Mouse (Mus musculus) hindbrain, embryonic 11.5 days (tissue): ENCODE data around the gene Ttc7. TPM values are rescaled to one million over a fixed set of nuclear protein-coding genes. Genes with fewer than 3 reads are reported as not detected.

Experiments used
- ATAC-seq: fragments of 200-750 bp; cut with Nextera tagmentation; 2 replicates; pipeline ENCODE4 v1.8.0; 2017; ENCODE audit warnings: mild to moderate bottlenecking, moderate TSS enrichment, moderate library complexity; ENCODE audit not compliant: low FRiP score
- DNase-seq: peaks from one replicate; pipeline ENCODE4 v3.0.0-alpha.2; 2015; ENCODE audit warnings: low spot score
- H3K27ac ChIP-seq: fragments of 300-500 bp; sonication (generic); 2 replicates; pipeline ENCODE4 v1.5.1; 2014; ENCODE audit warnings: mild to moderate bottlenecking, low read depth, low read length
- H3K27me3 ChIP-seq: fragments of 300-500 bp; sonication (generic); 2 replicates; pipeline ENCODE4 v1.6.1; 2014; ENCODE audit warnings: mild to moderate bottlenecking, low read length, moderate library complexity, mixed read lengths; ENCODE audit not compliant: control insufficient read depth, insufficient read depth
- H3K36me3 ChIP-seq: fragments of 300-500 bp; sonication (generic); 2 replicates; pipeline ENCODE4 v1.6.1; 2014; ENCODE audit warnings: mild to moderate bottlenecking, low read length, moderate library complexity, mixed read lengths; ENCODE audit not compliant: control insufficient read depth, insufficient read depth
- H3K4me1 ChIP-seq: fragments of 300-500 bp; sonication (generic); replicated peaks from 2 replicates; pipeline ENCODE4 v1.6.1; 2014; ENCODE audit warnings: low read length, mixed read lengths; ENCODE audit not compliant: control insufficient read depth, insufficient read depth
- H3K4me2 ChIP-seq: fragments of 300-500 bp; sonication (generic); replicated peaks from 2 replicates; pipeline ENCODE4 v1.6.1; 2014; ENCODE audit warnings: mild to moderate bottlenecking, low read depth, low read length
- H3K4me3 ChIP-seq: fragments of 300-500 bp; sonication (generic); 2 replicates; pipeline ENCODE4 v1.5.1; 2014; ENCODE audit warnings: low read depth, low read length
- H3K9ac ChIP-seq: fragments of 300-500 bp; sonication (generic); 2 replicates; pipeline ENCODE4 v1.6.1; 2014; ENCODE audit warnings: low read depth, low read length
- H3K9me3 ChIP-seq: fragments of 300-500 bp; sonication (generic); 2 replicates; pipeline ENCODE4 v1.6.1; 2016; ENCODE audit warnings: low read length; ENCODE audit not compliant: control insufficient read depth
- WGBS: fragments of 180-500 bp; shearing (Covaris S2); extraction: QIAGEN DNeasy Blood & Tissue Kit; methylation state at CpG from one replicate; pipeline ENCODE4 v1.1.7; 2014; 5-methylcytosine and 5-hydroxymethylcytosine counted together
- polyA plus RNA-seq: library from polyadenylated mRNA; unstranded; fragments of >200 nt; fragmentation: Nextera tagmentation; extraction: Ambion mirVana; gene quantifications from 2 replicates; pipeline ENCODE4 v1.2.1, GENCODE M21; 2014

Ttc7 gene
- polyA plus RNA-seq, 1 experiment from 2014 or later: 2.7 TPM

GRCm38 (mm10) chr17:87283755-87284481 lies 1.2 kb downstream of the Ttc7 start:
- H3K36me3 ChIP-seq: no peaks in the 10 kb centered on the region
- ATAC-seq (no peak), DNase-seq (peak; percentile 46)
- H3K4me2 ChIP-seq: peak overlapping the region; percentile 99
- WGBS: 3% methylated on average over 21 of the region's 21 CpGs
- peak overlapping the region; percentile 74 for H3K4me3 ChIP-seq
- no peaks in the 10 kb centered on the region for H3K9me3 ChIP-seq
- peaks cover 2% of the 10 kb centered on the region for H3K4me1 ChIP-seq
- no peak overlapping the region for H3K27ac ChIP-seq
- H3K9ac ChIP-seq: no peak overlapping the region; the same call in 1 of the 2 replicates
- H3K27me3 ChIP-seq: peaks cover 26% of the 10 kb centered on the region

- Histone ChIP-seq H3K36me3 (no peaks in the 10 kb centered on the region), H3K4me3 (no peak overlapping the region), H3K4me2 (no peak overlapping the region), H3K27me3 (peaks cover 26% of the 10 kb centered on the region), H3K9me3 (no peaks in the 10 kb centered on the region), H3K9ac (no peak overlapping the region), H3K27ac (no peak overlapping the region), H3K4me1 (peaks cover 2% of the 10 kb centered on the region)
- no peak for DNase-seq
- 58% methylated on average over 7 of the region's 7 CpGs for whole genome bisulfite sequencing
- no peak for ATAC-seq
Observed at GRCm38 (mm10) chr17:87284482-87285040, 1.9 kb downstream of the Ttc7 start.

- peaks cover 2% of the 10 kb centered on the region for H3K4me1 ChIP-seq
- H3K36me3 ChIP-seq: no peaks in the 10 kb centered on the region
- ATAC-seq: no peak
- H3K9ac ChIP-seq: no peak overlapping the region
- DNase-seq: no peak
- peaks cover 26% of the 10 kb centered on the region for H3K27me3 ChIP-seq
- no peak overlapping the region for H3K4me2 ChIP-seq
- H3K9me3 ChIP-seq: no peaks in the 10 kb centered on the region
- no peak overlapping the region for H3K27ac ChIP-seq
- H3K4me3 ChIP-seq: no peak overlapping the region
- 80% methylated on average over 23 of the region's 23 CpGs for WGBS
Observed at GRCm38 (mm10) chr17:87285731-87286465, 3.2 kb downstream of the Ttc7 start.

- DNase-seq (no peak), ATAC-seq (no peak)
- no peaks in the 10 kb centered on the region; the same call in 1 of the 2 replicates for H3K4me1 ChIP-seq
- no peak overlapping the region for H3K9ac ChIP-seq
- no peak overlapping the region for H3K4me3 ChIP-seq
- 60% methylated on average over 8 of the region's 8 CpGs for WGBS
- H3K9me3 ChIP-seq: no peaks in the 10 kb centered on the region
- H3K4me2 ChIP-seq: no peak overlapping the region
- no peak overlapping the region for H3K27ac ChIP-seq
- H3K36me3 ChIP-seq: no peaks in the 10 kb centered on the region
- H3K27me3 ChIP-seq: peaks cover 26% of the 10 kb centered on the region
Observed at GRCm38 (mm10) chr17:87286481-87287143, 3.9 kb downstream of the Ttc7 start.

- ATAC-seq: no peak
- Histone ChIP-seq H3K27me3 (peaks cover 26% of the 10 kb centered on the region), H3K4me3 (no peak overlapping the region), H3K9ac (no peak overlapping the region), H3K9me3 (no peaks in the 10 kb centered on the region), H3K27ac (no peak overlapping the region), H3K4me2 (no peak overlapping the region), H3K4me1 (no peaks in the 10 kb centered on the region; the same call in 1 of the 2 replicates), H3K36me3 (no peaks in the 10 kb centered on the region)
- DNase-seq: no peak
- 52% methylated on average over 8 of the region's 8 CpGs for WGBS
Observed at GRCm38 (mm10) chr17:87287197-87287777, 4.6 kb downstream of the Ttc7 start.

- H3K27ac ChIP-seq: no peak overlapping the region
- no peak for ATAC-seq
- no peak overlapping the region for H3K9ac ChIP-seq
- H3K36me3 ChIP-seq: no peaks in the 10 kb centered on the region
- H3K4me2 ChIP-seq: no peak overlapping the region
- no peaks in the 10 kb centered on the region for H3K9me3 ChIP-seq
- peaks cover 23% of the 10 kb centered on the region for H3K27me3 ChIP-seq
- DNase-seq: no peak
- no peak overlapping the region for H3K4me3 ChIP-seq
- H3K4me1 ChIP-seq: no peaks in the 10 kb centered on the region; the same call in 1 of the 2 replicates
- 26% methylated on average over 12 of the region's 12 CpGs for WGBS
Observed at GRCm38 (mm10) chr17:87288131-87288530, 5.4 kb downstream of the Ttc7 start.

GRCm38 (mm10) chr17:87289367-87289766 lies 6.7 kb downstream of the Ttc7 start:
- no peaks in the 10 kb centered on the region for H3K9me3 ChIP-seq
- no peak overlapping the region for H3K4me3 ChIP-seq
- no peak for ATAC-seq
- 78% methylated on average over 5 of the region's 5 CpGs for WGBS
- H3K36me3 ChIP-seq: no peaks in the 10 kb centered on the region
- H3K27ac ChIP-seq: no peak overlapping the region
- H3K4me2 ChIP-seq: no peak overlapping the region
- H3K27me3 ChIP-seq: peaks cover 15% of the 10 kb centered on the region
- H3K9ac ChIP-seq: no peak overlapping the region
- H3K4me1 ChIP-seq: no peaks in the 10 kb centered on the region; the same call in 1 of the 2 replicates
- DNase-seq: no peak

GRCm38 (mm10) chr17:87291037-87291436 lies 8.4 kb downstream of the Ttc7 start:
- Histone ChIP-seq H3K4me1 (no peaks in the 10 kb centered on the region; the same call in 1 of the 2 replicates), H3K4me3 (no peak overlapping the region), H3K9ac (no peak overlapping the region), H3K27me3 (peaks cover 8% of the 10 kb centered on the region; the same call in 1 of the 2 replicates), H3K36me3 (no peaks in the 10 kb centered on the region), H3K4me2 (no peak overlapping the region), H3K27ac (no peak overlapping the region), H3K9me3 (no peaks in the 10 kb centered on the region)
- ATAC-seq (no peak), DNase-seq (no peak)
- WGBS: 95% methylated on average over 7 of the region's 7 CpGs
